Mouse (Mus musculus): ENCODE results near the gene Smyd3. TPM values are rescaled to one million over a fixed set of nuclear protein-coding genes. Genes with fewer than 3 reads are reported as not detected.

Smyd3 gene
- polyA plus RNA-seq, 1 experiment from 2014 or later: 13.7 TPM

GRCm38 (mm10) chr1:178942251-178942963 is 575.4 kb downstream of the Smyd3 start:
- no peak overlapping the region for H3K4me3 ChIP-seq
- WGBS: 34% methylated on average over 7 of the region's 7 CpGs
- peaks cover 14% of the 10 kb centered on the region; the same call in 1 of the 2 replicates for H3K4me1 ChIP-seq
- H3K27ac ChIP-seq: no peak overlapping the region
- H3K27me3 ChIP-seq: no peaks in the 10 kb centered on the region
- no peaks in the 10 kb centered on the region for H3K36me3 ChIP-seq (ENCODE audit: poor library complexity, severe bottlenecking)
- no peak overlapping the region for H3K4me2 ChIP-seq
- peak; percentile 36; the same call in 1 of the 2 replicates for ATAC-seq
- H3K9ac ChIP-seq: no peak overlapping the region
- H3K9me3 ChIP-seq (replicated peaks): no peaks in the 10 kb centered on the region

GRCm38 (mm10) chr1:178940353-178940752 is 577.5 kb downstream of the Smyd3 start:
- 82% methylated on average over 4 of the region's 4 CpGs for WGBS
- no peak overlapping the region for H3K27ac ChIP-seq
- no peaks in the 10 kb centered on the region for H3K9me3 ChIP-seq (replicated peaks)
- H3K27me3 ChIP-seq: no peaks in the 10 kb centered on the region
- ATAC-seq: no peak
- no peak overlapping the region for H3K4me3 ChIP-seq
- H3K36me3 ChIP-seq (ENCODE audit: poor library complexity, severe bottlenecking): no peaks in the 10 kb centered on the region
- no peak overlapping the region for H3K4me2 ChIP-seq
- H3K9ac ChIP-seq: no peak overlapping the region
- H3K4me1 ChIP-seq: peaks cover 15% of the 10 kb centered on the region; the same call in 1 of the 2 replicates

GRCm38 (mm10) chr1:178936976-178937375 is 580.9 kb downstream of the Smyd3 start:
- Histone ChIP-seq H3K27ac (no peak overlapping the region), H3K4me3 (no peak overlapping the region), H3K4me1 (peaks cover 6% of the 10 kb centered on the region; the same call in 1 of the 2 replicates), H3K36me3 (ENCODE audit: poor library complexity, severe bottlenecking) (peaks cover 6% of the 10 kb centered on the region; the same call in 1 of the 2 replicates), H3K9me3 (replicated peaks) (no peaks in the 10 kb centered on the region), H3K9ac (no peak overlapping the region), H3K4me2 (no peak overlapping the region), H3K27me3 (no peaks in the 10 kb centered on the region)
- 89% methylated on average over 2 of the region's 2 CpGs for WGBS
- no peak for ATAC-seq

- ATAC-seq: no peak
- Histone ChIP-seq H3K36me3 (ENCODE audit: poor library complexity, severe bottlenecking) (peaks cover 9% of the 10 kb centered on the region; the same call in 1 of the 2 replicates), H3K27ac (no peak overlapping the region), H3K27me3 (no peaks in the 10 kb centered on the region), H3K9me3 (replicated peaks) (no peaks in the 10 kb centered on the region), H3K4me2 (no peak overlapping the region), H3K4me3 (no peak overlapping the region), H3K4me1 (peaks cover 6% of the 10 kb centered on the region; the same call in 1 of the 2 replicates), H3K9ac (no peak overlapping the region)
- 82% methylated on average over 4 of the region's 4 CpGs for WGBS
These were observed 581.4 kb downstream of the Smyd3 start for GRCm38 (mm10) chr1:178936457-178936856.

- 75% methylated on average over 6 of the region's 6 CpGs for WGBS
- H3K4me2 ChIP-seq: no peak overlapping the region
- H3K27me3 ChIP-seq: no peaks in the 10 kb centered on the region
- H3K27ac ChIP-seq: no peak overlapping the region
- no peaks in the 10 kb centered on the region for H3K9me3 ChIP-seq (replicated peaks)
- no peak for ATAC-seq
- H3K36me3 ChIP-seq (ENCODE audit: poor library complexity, severe bottlenecking): peaks cover 9% of the 10 kb centered on the region; the same call in 1 of the 2 replicates
- peaks cover 6% of the 10 kb centered on the region; the same call in 1 of the 2 replicates for H3K4me1 ChIP-seq
- no peak overlapping the region for H3K4me3 ChIP-seq
- H3K9ac ChIP-seq: no peak overlapping the region
These were observed 583.7 kb downstream of the Smyd3 start for GRCm38 (mm10) chr1:178933953-178934637.

- ATAC-seq: no peak
- 75% methylated on average over 4 of the region's 4 CpGs for WGBS
- H3K4me3 ChIP-seq: no peak overlapping the region
- H3K4me1 ChIP-seq: no peaks in the 10 kb centered on the region
- H3K9me3 ChIP-seq (replicated peaks): no peaks in the 10 kb centered on the region
- H3K36me3 ChIP-seq (ENCODE audit: poor library complexity, severe bottlenecking): peaks cover 9% of the 10 kb centered on the region; the same call in 1 of the 2 replicates
- H3K27ac ChIP-seq: no peak overlapping the region
- H3K4me2 ChIP-seq: no peak overlapping the region
- no peak overlapping the region for H3K9ac ChIP-seq
- H3K27me3 ChIP-seq: no peaks in the 10 kb centered on the region
These were observed 588.3 kb downstream of the Smyd3 start for GRCm38 (mm10) chr1:178929531-178929930.

- no peak for ATAC-seq
- Histone ChIP-seq H3K27ac (no peak overlapping the region), H3K4me2 (no peak overlapping the region), H3K27me3 (no peaks in the 10 kb centered on the region), H3K9ac (no peak overlapping the region), H3K36me3 (ENCODE audit: poor library complexity, severe bottlenecking) (no peaks in the 10 kb centered on the region), H3K4me3 (no peak overlapping the region), H3K9me3 (replicated peaks) (no peaks in the 10 kb centered on the region), H3K4me1 (no peaks in the 10 kb centered on the region)
- WGBS: 83% methylated on average over 8 of the region's 8 CpGs
These were observed 593.2 kb downstream of the Smyd3 start for GRCm38 (mm10) chr1:178924492-178925183.

GRCm38 (mm10) chr1:178917194-178917902 is 600.5 kb downstream of the Smyd3 start:
- 56% methylated on average over 31 of the region's 31 CpGs for WGBS
- Histone ChIP-seq H3K9me3 (replicated peaks) (no peaks in the 10 kb centered on the region), H3K27ac (no peak overlapping the region), H3K4me1 (peaks cover 29% of the 10 kb centered on the region), H3K4me2 (peak overlapping the region; percentile 40), H3K36me3 (ENCODE audit: poor library complexity, severe bottlenecking) (peaks cover 16% of the 10 kb centered on the region; the same call in 1 of the 2 replicates), H3K9ac (no peak overlapping the region), H3K4me3 (no peak overlapping the region), H3K27me3 (peaks cover 36% of the 10 kb centered on the region)
- ATAC-seq: no peak

GRCm38 (mm10) chr1:178915056-178915455 is 602.8 kb downstream of the Smyd3 start:
- Histone ChIP-seq H3K27me3 (peaks cover 36% of the 10 kb centered on the region), H3K36me3 (ENCODE audit: poor library complexity, severe bottlenecking) (peaks cover 16% of the 10 kb centered on the region; the same call in 1 of the 2 replicates), H3K4me2 (no peak overlapping the region), H3K27ac (no peak overlapping the region), H3K9me3 (replicated peaks) (no peaks in the 10 kb centered on the region), H3K9ac (no peak overlapping the region), H3K4me1 (peaks cover 29% of the 10 kb centered on the region), H3K4me3 (no peak overlapping the region)
- ATAC-seq: no peak
- 54% methylated on average over 12 of the region's 12 CpGs for WGBS

GRCm38 (mm10) chr1:178912936-178913716 is 604.7 kb downstream of the Smyd3 start:
- ATAC-seq: peak; percentile 46
- no peak overlapping the region for H3K27ac ChIP-seq
- 48% methylated on average over 6 of the region's 6 CpGs for WGBS

GRCm38 (mm10) chr1:178910951-178911350 is 606.9 kb downstream of the Smyd3 start:
- no peak for ATAC-seq
- Histone ChIP-seq H3K4me2 (no peak overlapping the region), H3K4me3 (no peak overlapping the region), H3K9me3 (replicated peaks) (no peaks in the 10 kb centered on the region), H3K9ac (no peak overlapping the region), H3K4me1 (peaks cover 22% of the 10 kb centered on the region), H3K27me3 (peaks cover 11% of the 10 kb centered on the region), H3K36me3 (ENCODE audit: poor library complexity, severe bottlenecking) (0 out of 2 replicates have a peak, but pooled peaks cover 4% of the 10 kb centered on the region), H3K27ac (no peak overlapping the region)
- WGBS: 69% methylated on average over 14 of the region's 14 CpGs

More at GRCm38 (mm10) chr1:178912936-178913716, 604.7 kb downstream of the Smyd3 start:
- Histone ChIP-seq H3K9ac (no peak overlapping the region; the same call in 1 of the 2 replicates), H3K36me3 (ENCODE audit: poor library complexity, severe bottlenecking) (peaks cover 16% of the 10 kb centered on the region; the same call in 1 of the 2 replicates), H3K4me2 (no peak overlapping the region), H3K4me1 (peaks cover 29% of the 10 kb centered on the region), H3K9me3 (replicated peaks) (no peaks in the 10 kb centered on the region), H3K4me3 (no peak overlapping the region), H3K27me3 (peaks cover 33% of the 10 kb centered on the region)

All from forebrain, embryonic 13.5 days (tissue).